Mouse (Mus musculus): ENCODE measurements around the gene Tcaim. TPM values are rescaled to one million over a fixed set of nuclear protein-coding genes. Genes with fewer than 3 reads are reported as not detected.

Tcaim gene
- polyA plus RNA-seq, 2 experiments = 6.1 to 7.3 TPM

DNA sequence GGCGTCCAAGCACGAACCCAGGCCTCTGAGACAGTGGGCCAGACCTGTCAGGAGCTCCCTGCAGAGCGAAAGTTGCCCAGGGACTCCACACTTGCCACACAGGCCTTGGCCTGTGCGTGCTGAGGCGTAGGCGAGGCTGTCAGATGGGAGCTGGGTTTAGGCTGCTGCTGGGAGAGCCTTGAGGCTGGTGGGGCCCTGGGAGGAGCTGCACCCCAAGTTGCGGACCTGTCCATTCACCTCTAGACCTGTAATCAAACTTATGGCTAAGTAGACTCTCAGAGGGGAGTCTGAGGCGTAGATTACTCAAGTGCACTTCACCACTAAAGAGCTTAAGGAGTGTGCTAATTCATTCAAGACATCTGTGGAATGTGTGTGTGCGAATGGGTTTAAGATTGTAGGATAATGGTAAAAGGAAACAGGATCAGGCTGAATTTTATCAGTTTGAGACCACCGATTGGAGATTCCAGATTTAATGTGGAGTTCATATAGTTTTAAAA is 554 bp downstream of the Tcaim start:
- no peaks in the 10 kb centered on the region for H3K9me3 ChIP-seq (ENCODE audit: control insufficient read depth, low read length)
- peaks cover 8% of the 10 kb centered on the region for H3K4me1 ChIP-seq (ENCODE audit: control insufficient read depth, insufficient read depth, low read length)
- H3K27me3 ChIP-seq (ENCODE audit: control insufficient read depth, insufficient read depth, low read length) = no peaks in the 10 kb centered on the region
- peaks cover 6% of the 10 kb centered on the region; the same call in 1 of the 2 replicates for H3K36me3 ChIP-seq (ENCODE audit: control insufficient read depth, insufficient read depth, low read length)
- no peak for TF ChIP-seq POLR2A (IDR thresholded peaks at IDR 0.05; ENCODE audit: borderline replicate concordance, extremely low read depth, insufficient read depth, insufficient read length)
- H3K4me2 ChIP-seq (replicated peaks; ENCODE audit: low read depth, low read length, severe bottlenecking) = peak overlapping the region; percentile 82
- ATAC-seq (ENCODE audit: low FRiP score, low read depth) (no peak; the same call in 1 of the 2 replicates), DNase-seq (ENCODE audit: low spot score) (no peak)
- H3K4me3 ChIP-seq (replicated peaks; ENCODE audit: low read length) = peak overlapping the region; percentile 66
- H3K27ac ChIP-seq (replicated peaks; ENCODE audit: low read depth, low read length) = peak overlapping the region; percentile 76
- WGBS = 8% methylated on average over 10 of the region's 10 CpGs
- H3K9ac ChIP-seq (ENCODE audit: low read depth, low read length, severe bottlenecking) = peak overlapping the region; percentile 77

- peaks cover 12% of the 10 kb centered on the region for H3K36me3 ChIP-seq (ENCODE audit: control insufficient read depth, insufficient read depth, low read length)
- WGBS = 87% methylated on average over 2 of the region's 2 CpGs
- no peak for TF ChIP-seq POLR2A (IDR thresholded peaks at IDR 0.05; ENCODE audit: borderline replicate concordance, extremely low read depth, insufficient read depth, insufficient read length)
- H3K27ac ChIP-seq (replicated peaks; ENCODE audit: low read depth, low read length) = no peak overlapping the region
- DNase-seq (ENCODE audit: low spot score) = no peak
- no peaks in the 10 kb centered on the region for H3K27me3 ChIP-seq (ENCODE audit: control insufficient read depth, insufficient read depth, low read length)
- peaks cover 8% of the 10 kb centered on the region for H3K4me1 ChIP-seq (ENCODE audit: control insufficient read depth, insufficient read depth, low read length)
- H3K4me2 ChIP-seq (replicated peaks; ENCODE audit: low read depth, low read length, severe bottlenecking) = no peak overlapping the region
- H3K4me3 ChIP-seq (replicated peaks; ENCODE audit: low read length) = no peak overlapping the region
- H3K9me3 ChIP-seq (ENCODE audit: control insufficient read depth, low read length) = no peaks in the 10 kb centered on the region
- no peak overlapping the region for H3K9ac ChIP-seq (ENCODE audit: low read depth, low read length, severe bottlenecking)
- no peak for ATAC-seq (ENCODE audit: low FRiP score, low read depth)
Measured at GRCm38 (mm10) chr9:122807186-122807585, 1.8 kb downstream of the Tcaim start.

- no peak for TF ChIP-seq POLR2A (IDR thresholded peaks at IDR 0.05; ENCODE audit: borderline replicate concordance, extremely low read depth, insufficient read depth, insufficient read length)
- 89% methylated on average over 3 of the region's 3 CpGs for WGBS
- no peak overlapping the region for H3K27ac ChIP-seq (replicated peaks; ENCODE audit: low read depth, low read length)
- no peaks in the 10 kb centered on the region for H3K27me3 ChIP-seq (ENCODE audit: control insufficient read depth, insufficient read depth, low read length)
- no peaks in the 10 kb centered on the region for H3K9me3 ChIP-seq (ENCODE audit: control insufficient read depth, low read length)
- no peak overlapping the region for H3K4me3 ChIP-seq (replicated peaks; ENCODE audit: low read length)
- peaks cover 23% of the 10 kb centered on the region for H3K36me3 ChIP-seq (ENCODE audit: control insufficient read depth, insufficient read depth, low read length)
- DNase-seq (ENCODE audit: low spot score) = no peak
- H3K4me1 ChIP-seq (ENCODE audit: control insufficient read depth, insufficient read depth, low read length) = peaks cover 8% of the 10 kb centered on the region
- no peak for ATAC-seq (ENCODE audit: low FRiP score, low read depth)
- no peak overlapping the region for H3K9ac ChIP-seq (ENCODE audit: low read depth, low read length, severe bottlenecking)
- no peak overlapping the region for H3K4me2 ChIP-seq (replicated peaks; ENCODE audit: low read depth, low read length, severe bottlenecking)
Measured at GRCm38 (mm10) chr9:122810212-122810611, 4.9 kb downstream of the Tcaim start.

DNA sequence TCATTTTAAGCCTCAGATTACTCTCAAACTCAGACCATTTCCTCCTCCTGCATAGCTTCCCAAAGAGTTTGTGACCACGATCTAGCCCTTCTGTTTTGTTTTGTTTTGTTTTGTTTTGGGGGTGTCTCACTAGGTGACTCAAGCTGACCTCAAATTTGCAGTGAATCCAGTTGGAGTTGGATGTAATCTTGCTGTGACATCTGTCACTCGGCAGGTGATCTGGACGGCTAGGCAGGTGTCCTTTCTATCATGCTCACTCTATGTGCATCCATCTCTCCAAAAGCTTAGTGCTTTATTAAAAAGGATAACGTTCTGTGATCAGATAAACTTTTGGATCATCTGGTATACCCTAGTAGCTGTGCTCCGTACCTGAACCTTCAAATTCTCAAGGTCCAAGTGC is 7.0 kb downstream of the Tcaim start:
- Histone ChIP-seq H3K9me3 (ENCODE audit: control insufficient read depth, low read length) (no peaks in the 10 kb centered on the region), H3K4me1 (ENCODE audit: control insufficient read depth, insufficient read depth, low read length) (no peaks in the 10 kb centered on the region), H3K4me3 (replicated peaks; ENCODE audit: low read length) (no peak overlapping the region), H3K27ac (replicated peaks; ENCODE audit: low read depth, low read length) (no peak overlapping the region), H3K9ac (ENCODE audit: low read depth, low read length, severe bottlenecking) (no peak overlapping the region), H3K36me3 (ENCODE audit: control insufficient read depth, insufficient read depth, low read length) (peaks cover 37% of the 10 kb centered on the region), H3K4me2 (replicated peaks; ENCODE audit: low read depth, low read length, severe bottlenecking) (no peak overlapping the region), H3K27me3 (ENCODE audit: control insufficient read depth, insufficient read depth, low read length) (no peaks in the 10 kb centered on the region)
- no peak for TF ChIP-seq POLR2A (IDR thresholded peaks at IDR 0.05; ENCODE audit: borderline replicate concordance, extremely low read depth, insufficient read depth, insufficient read length)
- 90% methylated on average over 5 of the region's 5 CpGs for WGBS
- DNase-seq (ENCODE audit: low spot score) = no peak
- no peak for ATAC-seq (ENCODE audit: low FRiP score, low read depth)

- no peak overlapping the region for H3K27ac ChIP-seq (replicated peaks; ENCODE audit: low read depth, low read length)
- H3K27me3 ChIP-seq (ENCODE audit: control insufficient read depth, insufficient read depth, low read length) = no peaks in the 10 kb centered on the region
- no peak overlapping the region for H3K4me3 ChIP-seq (replicated peaks; ENCODE audit: low read length)
- peaks cover 44% of the 10 kb centered on the region for H3K36me3 ChIP-seq (ENCODE audit: control insufficient read depth, insufficient read depth, low read length)
- no peak overlapping the region for H3K4me2 ChIP-seq (replicated peaks; ENCODE audit: low read depth, low read length, severe bottlenecking)
- H3K4me1 ChIP-seq (ENCODE audit: control insufficient read depth, insufficient read depth, low read length) = no peaks in the 10 kb centered on the region
- no peak for TF ChIP-seq POLR2A (IDR thresholded peaks at IDR 0.05; ENCODE audit: borderline replicate concordance, extremely low read depth, insufficient read depth, insufficient read length)
- ATAC-seq (ENCODE audit: low FRiP score, low read depth) = no peak
- WGBS = 93% methylated on average over 2 of the region's 2 CpGs
- H3K9me3 ChIP-seq (ENCODE audit: control insufficient read depth, low read length) = no peaks in the 10 kb centered on the region
- no peak for DNase-seq (ENCODE audit: low spot score)
- no peak overlapping the region for H3K9ac ChIP-seq (ENCODE audit: low read depth, low read length, severe bottlenecking)
Measured at GRCm38 (mm10) chr9:122814775-122815174, 9.4 kb downstream of the Tcaim start.

Measured in limb, embryonic 14.5 days (tissue).